Mouse (Mus musculus) heart, postnatal 4 days (tissue): ENCODE data around the gene Med13l. TPM values are rescaled to one million over a fixed set of nuclear protein-coding genes. Genes with fewer than 3 reads are reported as not detected.

Experiments
- DNase-seq: peaks from one replicate; pipeline ENCODE4 v3.0.0; 2021
- total RNA-seq, 2 experiments: library from RNA; stranded (reverse); gene quantifications; 2 replicates each; pipeline ENCODE4 v1.2.3; 2021

The Med13l gene
- total RNA-seq, 2 experiments from 2014 or later = 38.5 to 40.9 TPM

- DNase-seq = no peak
These were observed 35.4 kb downstream of the Med13l start for GRCm38 (mm10) chr5:118595901-118596300.

- no peak for DNase-seq
These were observed 36.1 kb downstream of the Med13l start for GRCm38 (mm10) chr5:118596452-118597092.

- no peak for DNase-seq
These were observed 38.1 kb downstream of the Med13l start for GRCm38 (mm10) chr5:118598601-118599000.

GRCm38 (mm10) chr5:118601452-118601851 is 41.0 kb downstream of the Med13l start:
- no peak for DNase-seq

- no peak for DNase-seq
These were observed 42.2 kb downstream of the Med13l start for GRCm38 (mm10) chr5:118602706-118603105.

- DNase-seq = no peak
These were observed 45.1 kb downstream of the Med13l start for GRCm38 (mm10) chr5:118605424-118606067.

GRCm38 (mm10) chr5:118606636-118607035 is 46.2 kb downstream of the Med13l start:
- DNase-seq = peak; percentile 38

- DNase-seq = no peak
These were observed 47.4 kb downstream of the Med13l start for GRCm38 (mm10) chr5:118607900-118608299.

- no peak for DNase-seq
These were observed 50.0 kb downstream of the Med13l start for GRCm38 (mm10) chr5:118610468-118610867.

- no peak for DNase-seq
These were observed 52.6 kb downstream of the Med13l start for GRCm38 (mm10) chr5:118612956-118613631.

GRCm38 (mm10) chr5:118613704-118614103 is 53.2 kb downstream of the Med13l start:
- peak; percentile 43 for DNase-seq

GRCm38 (mm10) chr5:118614116-118614515 is 53.6 kb downstream of the Med13l start:
- DNase-seq = peak; percentile 39

- no peak for DNase-seq
These were observed 54.1 kb downstream of the Med13l start for GRCm38 (mm10) chr5:118614571-118614981.

- DNase-seq = no peak
These were observed 58.6 kb downstream of the Med13l start for GRCm38 (mm10) chr5:118618963-118619610.

GRCm38 (mm10) chr5:118619801-118620200 is 59.3 kb downstream of the Med13l start:
- no peak for DNase-seq

- DNase-seq = no peak
These were observed 59.9 kb downstream of the Med13l start for GRCm38 (mm10) chr5:118620330-118620910.

GRCm38 (mm10) chr5:118621877-118622276 is 61.4 kb downstream of the Med13l start:
- no peak for DNase-seq

- DNase-seq = no peak
These were observed 61.9 kb downstream of the Med13l start for GRCm38 (mm10) chr5:118622346-118622745.

GRCm38 (mm10) chr5:118623797-118624196 is 63.3 kb downstream of the Med13l start:
- DNase-seq = no peak

GRCm38 (mm10) chr5:118627630-118628029 is 67.2 kb downstream of the Med13l start:
- DNase-seq = no peak

GRCm38 (mm10) chr5:118628211-118628610 is 67.7 kb downstream of the Med13l start:
- DNase-seq = no peak

- no peak for DNase-seq
These were observed 71.9 kb downstream of the Med13l start for GRCm38 (mm10) chr5:118632346-118632745.

- no peak for DNase-seq
These were observed 72.6 kb downstream of the Med13l start for GRCm38 (mm10) chr5:118633106-118633505.
